Mouse (Mus musculus) erythroblast, adult 5-6 weeks (primary cell): ENCODE data around the gene Cdk12. TPM values are rescaled to one million over a fixed set of nuclear protein-coding genes. Genes with fewer than 3 reads are reported as not detected.

Experiments
- ATAC-seq: replicated peaks from 2 replicates; pipeline ENCODE4 v1.8.0; 2016; ENCODE audit warnings: moderate number of reproducible peaks, mild to moderate bottlenecking, moderate TSS enrichment, inconsistent platforms; ENCODE audit not compliant: poor library complexity, low FRiP score, severe bottlenecking
- total RNA-seq, 2 experiments: library from RNA; stranded (forward) in 1 of 2; stranded (reverse) in 1 of 2; fragments of 150-400 nt in 1 of 2; fragments of 200-764, 138-1000 nt in 1 of 2; gene quantifications; 2 replicates each; pipeline versions ENCODE4 v1.2.3 to v1.2.4; 2015 to 2017; ENCODE audit warnings: low replicate concordance in 2 of 2

Gene Cdk12
- total RNA-seq, 2 experiments from 2014 or later = 181 to 302 TPM

DNA sequence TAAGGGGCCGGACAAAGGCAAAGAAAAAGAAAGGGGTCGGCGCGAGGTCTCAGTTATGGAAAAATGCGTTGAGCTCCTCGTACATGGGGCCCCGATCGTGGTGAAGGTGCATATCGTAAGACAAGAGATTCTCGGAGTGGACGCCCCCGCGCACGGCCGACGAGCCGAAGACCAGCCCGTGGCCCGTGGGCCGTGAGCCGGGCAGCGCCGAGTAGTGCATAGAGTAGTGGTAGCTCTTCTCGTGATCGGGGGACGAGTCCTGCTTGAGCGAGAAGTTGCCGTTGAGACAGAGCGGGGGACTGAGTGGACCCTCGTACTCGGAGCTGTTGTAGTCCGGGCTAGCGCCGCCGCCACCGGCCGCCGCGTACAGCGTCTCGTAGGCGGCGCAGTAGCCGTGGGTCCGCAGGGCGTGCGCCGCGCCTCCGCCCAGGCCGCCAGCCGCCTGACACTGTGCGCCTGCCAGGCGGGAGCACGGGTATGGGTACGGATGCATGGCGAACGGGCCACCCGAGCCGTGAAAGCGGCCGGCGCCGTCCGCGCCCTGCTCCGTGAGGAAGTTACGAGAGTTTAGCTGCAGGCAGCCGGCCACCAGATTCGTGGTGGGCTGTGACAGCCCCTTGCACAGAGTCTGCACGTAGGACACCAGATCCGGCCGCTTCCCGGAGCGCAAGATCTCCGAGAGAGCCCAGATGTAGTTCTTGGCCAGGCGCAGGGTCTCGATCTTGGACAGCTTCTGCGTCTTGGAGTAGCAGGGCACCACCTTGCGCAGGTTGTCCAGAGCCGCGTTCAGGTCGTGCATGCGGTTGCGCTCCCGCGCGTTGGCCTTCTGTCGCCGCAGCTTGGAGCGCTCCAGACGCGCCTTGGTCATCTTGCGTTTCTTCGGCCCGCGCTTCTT lies 124.5 kb downstream of the Cdk12 start:
- ATAC-seq = no peak

DNA sequence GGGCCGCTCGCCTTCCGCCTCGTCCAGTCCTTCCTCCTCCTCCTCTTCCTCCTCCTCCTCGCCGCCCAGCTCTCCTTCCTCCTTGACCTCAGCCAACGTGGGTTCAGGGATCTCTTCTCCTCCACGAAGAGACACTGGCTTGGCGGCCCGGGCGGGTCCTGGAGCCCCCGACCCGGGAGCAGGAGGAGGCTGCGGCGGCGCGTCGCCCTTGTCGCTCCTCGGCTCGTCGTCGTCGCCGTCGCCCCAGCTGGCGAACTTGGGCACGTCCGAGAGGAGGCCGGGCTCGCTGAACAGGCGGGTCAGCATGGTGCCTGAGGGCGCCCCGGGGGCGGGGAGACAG lies 125.1 kb downstream of the Cdk12 start:
- ATAC-seq = no peak

Other genes with a start within 250 kb of the Cdk12 start
- 2.1 TPM in 1 of 2 replicates, not detected in the other for gene Plxdc1, start 216.6 kb upstream of the Cdk12 start, total RNA-seq (2015; ENCODE audit: low replicate concordance)
- gene Plxdc1, start 216.6 kb upstream of the Cdk12 start, total RNA-seq (2017; ENCODE audit: low replicate concordance) = 1.0 and 1.8 TPM in 2 replicates
- 0.96 and 5.9 TPM in 2 replicates for gene Arl5c, start 206.9 kb upstream of the Cdk12 start, total RNA-seq (2015; ENCODE audit: low replicate concordance)
- gene Arl5c, start 206.9 kb upstream of the Cdk12 start, total RNA-seq (2017; ENCODE audit: low replicate concordance) = 1.5 and 2.6 TPM in 2 replicates
- gene Cacnb1, start 180.0 kb upstream of the Cdk12 start, total RNA-seq (2015; ENCODE audit: low replicate concordance) = not detected in 2 replicates
- 0.34 TPM in 1 of 2 replicates, not detected in the other for gene Cacnb1, start 180.0 kb upstream of the Cdk12 start, total RNA-seq (2017; ENCODE audit: low replicate concordance)
- gene Rpl19, start 176.3 kb upstream of the Cdk12 start, total RNA-seq (2015; ENCODE audit: low replicate concordance) = 701 and 899 TPM in 2 replicates
- 332 and 357 TPM in 2 replicates for gene Rpl19, start 176.3 kb upstream of the Cdk12 start, total RNA-seq (2017; ENCODE audit: low replicate concordance)
- gene Stac2, start 149.6 kb upstream of the Cdk12 start, total RNA-seq (2015; ENCODE audit: low replicate concordance) = not detected in 2 replicates
- gene Stac2, start 149.6 kb upstream of the Cdk12 start, total RNA-seq (2017; ENCODE audit: low replicate concordance) = not detected in 2 replicates
- gene Fbxl20, start 52.7 kb upstream of the Cdk12 start, total RNA-seq (2015; ENCODE audit: low replicate concordance) = 9.6 and 10.2 TPM in 2 replicates
- 14.0 and 22.7 TPM in 2 replicates for gene Fbxl20, start 52.7 kb upstream of the Cdk12 start, total RNA-seq (2017; ENCODE audit: low replicate concordance)
- 30.6 and 34.9 TPM in 2 replicates for gene Med1, start 9.8 kb upstream of the Cdk12 start, total RNA-seq (2015; ENCODE audit: low replicate concordance)
- 19.5 and 24.0 TPM in 2 replicates for gene Med1, start 9.8 kb upstream of the Cdk12 start, total RNA-seq (2017; ENCODE audit: low replicate concordance)
- gene Neurod2, start 126.6 kb downstream of the Cdk12 start, total RNA-seq (2015; ENCODE audit: low replicate concordance) = not detected in 2 replicates
- not detected in 2 replicates for gene Neurod2, start 126.6 kb downstream of the Cdk12 start, total RNA-seq (2017; ENCODE audit: low replicate concordance)
- gene Ppp1r1b, start 145.3 kb downstream of the Cdk12 start, total RNA-seq (2015; ENCODE audit: low replicate concordance) = not detected in 2 replicates
- not detected in 2 replicates for gene Ppp1r1b, start 145.3 kb downstream of the Cdk12 start, total RNA-seq (2017; ENCODE audit: low replicate concordance)
- 8.5 and 9.2 TPM in 2 replicates for gene Stard3, start 155.3 kb downstream of the Cdk12 start, total RNA-seq (2015; ENCODE audit: low replicate concordance)
- 2.8 and 6.0 TPM in 2 replicates for gene Stard3, start 155.3 kb downstream of the Cdk12 start, total RNA-seq (2017; ENCODE audit: low replicate concordance)
- not detected in 2 replicates for gene Tcap, start 180.8 kb downstream of the Cdk12 start, total RNA-seq (2015; ENCODE audit: low replicate concordance)
- not detected in 2 replicates for gene Tcap, start 180.8 kb downstream of the Cdk12 start, total RNA-seq (2017; ENCODE audit: low replicate concordance)
- gene Pnmt, start 183.4 kb downstream of the Cdk12 start, total RNA-seq (2015; ENCODE audit: low replicate concordance) = not detected in 2 replicates
- not detected in 2 replicates for gene Pnmt, start 183.4 kb downstream of the Cdk12 start, total RNA-seq (2017; ENCODE audit: low replicate concordance)
- not detected in 2 replicates for gene Pgap3, start 197.4 kb downstream of the Cdk12 start, total RNA-seq (2015; ENCODE audit: low replicate concordance)
- gene Pgap3, start 197.4 kb downstream of the Cdk12 start, total RNA-seq (2017; ENCODE audit: low replicate concordance) = 0.56 TPM in 1 of 2 replicates, not detected in the other
- 0.21 TPM in 1 of 2 replicates, not detected in the other for gene Erbb2, start 209.4 kb downstream of the Cdk12 start, total RNA-seq (2015; ENCODE audit: low replicate concordance)
- gene Erbb2, start 209.4 kb downstream of the Cdk12 start, total RNA-seq (2017; ENCODE audit: low replicate concordance) = 0.28 TPM in 1 of 2 replicates, not detected in the other
- 13.4 and 19.9 TPM in 2 replicates for gene Mien1, start 235.9 kb downstream of the Cdk12 start, total RNA-seq (2015; ENCODE audit: low replicate concordance)
- 1.4 and 3.9 TPM in 2 replicates for gene Mien1, start 235.9 kb downstream of the Cdk12 start, total RNA-seq (2017; ENCODE audit: low replicate concordance)
- not detected in 2 replicates for gene Grb7, start 243.3 kb downstream of the Cdk12 start, total RNA-seq (2015; ENCODE audit: low replicate concordance)
- not detected in 2 replicates for gene Grb7, start 243.3 kb downstream of the Cdk12 start, total RNA-seq (2017; ENCODE audit: low replicate concordance)